ENCODE assay signal across 8 mouse cellular contexts in genomic region chr8:4214006-4214980, GRCm38 (mm10). TPM values are rescaled to one million over a fixed set of nuclear protein-coding genes. Genes with fewer than 3 reads are reported as not detected.
DNase-seq lines count a peak whose midpoint lies in the region; ATAC-seq and TF ChIP-seq lines count a peak whose summit lies in the region.
"Had no signal": no experiment of that assay in that cellular context is flagged by ENCODE, and none has a peak within 500 bp of the region (broad histone marks: within the 10 kb centered on the region; RNA-seq: fewer than 3 reads in every experiment).

No protein-coding gene starts in this region.

- no peaks in the 10 kb centered on the region for H3K9me3 ChIP-seq in lung, postnatal 0 days (ENCODE audit: low read length)

- DNase-seq in Muller cell, postnatal 12 days (ENCODE audit: inconsistent ontology term) = peak; percentile 38
- DNase-seq in brain, embryonic 14.5 days (ENCODE audit: low read depth) = peak; percentile 61
- peak; percentile 39 for DNase-seq in heart, adult 9 months (ENCODE audit: low spot score in 2 of 2)
- peak; percentile 43 for DNase-seq in kidney, adult 9 months
- DNase-seq in lung, postnatal 0 days (ENCODE audit: low spot score) = peak; percentile 95
- DNase-seq in MN1 (ENCODE audit: low spot score) = no peak

- peaks cover 12% of the 10 kb centered on the region; the same call in 1 of the 2 replicates for H3K4me1 ChIP-seq in lung, postnatal 0 days (ENCODE audit: insufficient read depth, low read depth, low read length)

- 0 out of 2 replicates have a peak, but pooled peaks cover 4% of the 10 kb centered on the region for H3K27me3 ChIP-seq in lung, postnatal 0 days (replicated peaks; ENCODE audit: insufficient read depth, low read length)

- H3K27ac ChIP-seq in lung, postnatal 0 days (ENCODE audit: low read length) = peak overlapping the region; percentile 52

- peak; percentile 87 for ATAC-seq in lung, postnatal 0 days
- ATAC-seq in neutrophil, adult 5-6 weeks (ENCODE audit: extremely low read depth, insufficient number of reproducible peaks, low FRiP score, poor library complexity, severe bottlenecking) = peak; percentile 68

- H3K4me3 ChIP-seq in lung, postnatal 0 days (ENCODE audit: low read depth, low read length) = peak overlapping the region; percentile 38

- no peak overlapping the region for H3K9ac ChIP-seq in lung, postnatal 0 days (replicated peaks; ENCODE audit: low read depth)

- peak overlapping the region; percentile 83 for H3K4me2 ChIP-seq in lung, postnatal 0 days (replicated peaks; ENCODE audit: low read depth, low read length)

- 5% methylated on average over 33 of the region's 33 CpGs for whole genome bisulfite sequencing in lung, postnatal 0 days

- no peak for TF ChIP-seq CTCF in brain, embryonic 14.5 days (IDR thresholded peaks at IDR 0.05; ENCODE audit: borderline replicate concordance, extremely low read depth, insufficient read depth, insufficient read length)
- no peak for TF ChIP-seq CTCF in lung, postnatal 0 days (IDR thresholded peaks at IDR 0.05)

- TF ChIP-seq POLR2A in brain, embryonic 14.5 days (IDR thresholded peaks at IDR 0.05; ENCODE audit: borderline replicate concordance, extremely low read depth, insufficient read depth, insufficient read length, poor library complexity, severe bottlenecking) = no peak

- H3K36me3 ChIP-seq in lung, postnatal 0 days (ENCODE audit: insufficient read depth, low read length) = no peaks in the 10 kb centered on the region

- no peak for TF ChIP-seq EP300 in lung, postnatal 0 days (IDR thresholded peaks at IDR 0.05)

RNA-seq across cellular contexts. Expression of gene Prr36, which starts 3.0 kb away (rescaled TPM):
- polyA plus RNA-seq in brain, embryonic 14.5 days (2012; rRNA removed) = 32.7 and 82.9 TPM in 2 replicates
- 0.89 and 0.99 TPM in 2 replicates for polyA plus RNA-seq in lung, postnatal 0 days (2015; fragmentation: Nextera tagmentation; extraction: Ambion mirVana)
- not detected in 2 replicates for total RNA-seq in neutrophil, adult 5-6 weeks (2017)

RNA-seq across cellular contexts. Expression of gene Lrrc8e, which starts 12.3 kb away (rescaled TPM):
- polyA plus RNA-seq in brain, embryonic 14.5 days (2012; rRNA removed) = not detected in 2 replicates
- polyA plus RNA-seq in lung, postnatal 0 days (2015; fragmentation: Nextera tagmentation; extraction: Ambion mirVana) = 6.0 and 7.8 TPM in 2 replicates
- total RNA-seq in neutrophil, adult 5-6 weeks (2017) = not detected in 2 replicates
- total RNA-seq: left cerebral cortex, postnatal 36 days had no signal

RNA-seq across cellular contexts. Expression of gene Map2k7, which starts 24.2 kb away (rescaled TPM):
- 58.7 and 63.5 TPM in 2 replicates for polyA plus RNA-seq in brain, embryonic 14.5 days (2012; rRNA removed)
- 22.9 and 23.6 TPM in 2 replicates for polyA plus RNA-seq in lung, postnatal 0 days (2015; fragmentation: Nextera tagmentation; extraction: Ambion mirVana)
- total RNA-seq in neutrophil, adult 5-6 weeks (2017) = 44.1 and 50.7 TPM in 2 replicates

RNA-seq across cellular contexts. Expression of gene Gm49320, which starts 24.4 kb away (rescaled TPM):
- 4.3 and 5.6 TPM in 2 replicates for polyA plus RNA-seq in brain, embryonic 14.5 days (2012; rRNA removed)
- 0.25 and 0.86 TPM in 2 replicates for polyA plus RNA-seq in lung, postnatal 0 days (2015; fragmentation: Nextera tagmentation; extraction: Ambion mirVana)
- total RNA-seq in neutrophil, adult 5-6 weeks (2017) = 1.4 TPM in 1 of 2 replicates, not detected in the other

RNA-seq across cellular contexts. Expression of gene Tgfbr3l, which starts 33.7 kb away (rescaled TPM):
- 47.4 and 61.4 TPM in 2 replicates for polyA plus RNA-seq in brain, embryonic 14.5 days (2012; rRNA removed)
- 2.2 and 4.3 TPM in 2 replicates for polyA plus RNA-seq in lung, postnatal 0 days (2015; fragmentation: Nextera tagmentation; extraction: Ambion mirVana)
- 8.4 and 10.2 TPM in 2 replicates for total RNA-seq in neutrophil, adult 5-6 weeks (2017)

Comparison
In these comparisons a context has a peak if more than half of its experiments do, and no peak if none do; other contexts are left out.
1. RNA of gene Prr36, which starts 3.0 kb away (polyA plus RNA-seq): 32.7 to 82.9 TPM in brain, embryonic 14.5 days; 0.89 to 0.99 TPM in lung, postnatal 0 days; every median in the first group is over 10 times any median in the second.